Mouse (Mus musculus): ENCODE results near the gene Gramd1b. TPM values are rescaled to one million over a fixed set of nuclear protein-coding genes. Genes with fewer than 3 reads are reported as not detected.

Gramd1b gene
- polyA plus RNA-seq, 1 experiment from 2014 or later, result 5.8 TPM

- DNase-seq (ENCODE audit: low read depth, low spot score), result no peak
- CTCF ChIA-PET, result interaction anchor here (1.3 kb wide), 1 partner anchor 10 kb away, joined by 3 read pairs; no protein-coding TSS in a partner anchor
- POLR2A ChIA-PET, result no interaction called here
- no peak for TF ChIP-seq CTCF (IDR thresholded peaks at IDR 0.05)
- no peak for ATAC-seq
- H3K27me3 ChIP-seq, result no peaks in the 10 kb centered on the region
- in situ Hi-C loops (cut with MboI; ENCODE audit: low pct_unique_long_range_greater_than_20kb), result loop anchor here (25.0 kb wide), 1 partner anchor 836 kb away; the partner anchor contains the start of gene Olfr957
Measured at GRCm38 (mm10) chr9:40348714-40349233, 182.4 kb downstream of the Gramd1b start.

DNA sequence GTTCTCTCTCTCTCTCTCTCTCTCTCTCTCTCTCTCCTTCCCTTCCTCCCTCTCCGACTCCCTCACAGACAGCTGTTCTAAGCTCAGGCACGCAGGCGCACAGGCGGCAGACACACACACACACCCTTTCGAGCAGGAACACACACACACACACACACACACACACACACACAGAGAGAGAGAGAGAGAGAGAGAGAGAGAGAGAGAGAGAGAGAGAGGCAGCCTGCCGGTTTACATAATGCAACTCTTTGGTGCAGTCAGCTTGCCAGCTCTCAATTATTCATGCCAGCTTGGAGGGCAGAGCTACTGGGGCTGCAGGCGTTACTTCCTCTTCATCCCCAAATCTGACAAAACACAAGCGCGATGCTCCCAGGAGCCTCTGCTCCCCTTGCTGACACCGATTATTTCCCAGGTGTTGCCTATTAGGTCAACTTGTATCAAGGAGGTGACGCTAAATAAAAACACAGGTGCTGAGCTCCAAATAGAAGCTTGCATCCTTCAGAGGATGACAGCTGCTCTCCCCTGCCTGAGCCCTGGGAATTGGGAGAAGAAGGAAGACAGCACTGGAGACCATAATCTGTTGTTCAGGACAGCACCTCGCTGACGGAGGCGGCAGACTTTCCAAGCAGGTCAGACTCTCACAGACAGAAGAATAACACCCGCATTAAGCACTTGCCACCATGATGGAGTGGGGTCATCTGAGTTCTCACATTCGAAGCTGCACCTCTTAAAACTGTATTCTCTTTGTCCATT, 184.8 kb downstream of the Gramd1b start:
- ChIA-PET POLR2A (no interaction called here), CTCF (interaction anchor here (1.2 to 1.6 kb wide), 4 partner anchors 12 to 118 kb away, joined by 3 to 5 read pairs (median 4); no protein-coding TSS in a partner anchor)
- TF ChIP-seq CTCF (IDR thresholded peaks at IDR 0.05), result no peak
- ATAC-seq (no peak), DNase-seq (ENCODE audit: low read depth, low spot score) (no peak)
- no peaks in the 10 kb centered on the region for H3K27me3 ChIP-seq
- in situ Hi-C loops (cut with MboI; ENCODE audit: low pct_unique_long_range_greater_than_20kb), result loop anchor here (25.0 kb wide), 1 partner anchor 834 kb away; the partner anchor contains the start of gene Olfr957

DNA sequence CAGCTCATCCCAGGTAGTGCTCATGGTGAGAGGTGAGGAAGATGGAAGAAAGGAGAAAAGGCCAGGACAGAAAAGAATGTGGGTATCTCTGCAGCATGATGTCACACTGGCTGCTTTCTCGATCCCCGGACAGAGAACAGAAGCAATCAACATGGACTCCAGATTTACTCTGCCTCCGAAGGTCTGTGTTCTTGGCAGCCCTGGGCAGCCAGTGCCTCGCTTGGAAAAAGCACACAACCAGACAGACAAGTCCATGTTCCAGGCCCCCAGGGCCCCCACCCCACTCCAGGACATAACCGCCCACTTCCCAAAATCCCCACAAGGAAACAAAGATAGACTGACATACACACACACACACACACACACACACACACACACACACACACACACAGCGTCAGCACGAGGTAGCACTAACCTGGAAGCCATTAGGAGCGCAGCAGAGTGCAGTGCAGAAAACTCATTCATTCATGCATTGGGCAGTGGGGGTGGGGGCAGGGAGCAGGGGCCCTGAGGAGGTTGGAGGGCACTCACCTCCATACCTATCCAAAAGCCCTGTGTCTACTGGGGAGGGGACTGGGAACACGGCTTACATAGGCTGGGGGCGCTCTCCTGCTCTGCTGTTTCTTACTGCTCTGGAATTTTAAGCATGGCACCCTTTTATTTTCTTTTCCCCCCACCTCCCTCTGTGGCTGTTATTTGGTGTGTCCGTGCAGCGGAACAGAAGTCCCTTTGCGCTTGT, 185.5 kb downstream of the Gramd1b start:
- no peak for ATAC-seq
- DNase-seq (ENCODE audit: low read depth, low spot score), result no peak
- ChIA-PET POLR2A (no interaction called here), CTCF (interaction anchor here (1.2 to 2.5 kb wide), 3 partner anchors 12 to 118 kb away, joined by 3 to 10 read pairs (median 4); no protein-coding TSS in a partner anchor)
- in situ Hi-C loops (cut with MboI; ENCODE audit: low pct_unique_long_range_greater_than_20kb), result loop anchor here (25.0 kb wide), 1 partner anchor 833 kb away; the partner anchor contains the start of gene Olfr957
- no peaks in the 10 kb centered on the region for H3K27me3 ChIP-seq
- TF ChIP-seq CTCF (IDR thresholded peaks at IDR 0.05), result no peak

DNA sequence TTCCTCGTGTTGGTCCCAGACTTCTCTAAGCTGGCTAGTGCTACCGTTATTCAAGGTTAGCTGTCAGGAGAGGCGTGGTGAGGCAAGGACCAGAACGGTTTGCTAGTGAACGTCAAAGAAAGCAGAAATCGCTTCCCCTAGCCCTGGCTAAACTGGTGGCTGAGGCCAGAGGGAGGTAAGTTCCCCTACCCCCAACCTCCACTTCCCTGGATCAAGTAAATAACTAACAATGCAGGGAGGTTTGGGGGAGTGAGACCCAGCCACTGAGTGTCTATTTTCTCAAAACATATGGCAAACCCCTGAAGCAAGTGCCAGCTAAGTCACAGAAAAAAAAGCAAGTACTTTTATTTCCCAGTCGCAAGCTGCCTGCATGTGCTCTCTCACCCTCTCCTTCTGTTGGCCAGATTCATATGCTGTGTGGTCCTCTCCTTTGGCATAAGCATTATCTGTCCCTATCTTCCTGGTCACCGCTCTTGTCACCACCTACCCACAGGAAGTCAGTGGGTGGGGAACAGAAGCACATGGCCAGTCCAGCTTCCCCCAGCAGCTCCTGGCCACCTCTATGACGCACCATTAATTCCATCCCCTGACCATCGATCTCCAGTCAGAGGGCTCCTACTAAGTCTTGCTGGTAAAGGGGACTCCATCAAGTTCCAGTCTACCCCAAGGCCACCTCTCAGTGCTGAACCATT, 186.2 kb downstream of the Gramd1b start:
- DNase-seq (ENCODE audit: low read depth, low spot score) (no peak), ATAC-seq (no peak)
- in situ Hi-C loops (cut with MboI; ENCODE audit: low pct_unique_long_range_greater_than_20kb), result loop anchor here (25.0 kb wide), 1 partner anchor 833 kb away; the partner anchor contains the start of gene Olfr957
- TF ChIP-seq CTCF (IDR thresholded peaks at IDR 0.05), result no peak
- ChIA-PET CTCF (interaction anchor here (1.6 to 2.5 kb wide), 2 partner anchors 12 to 114 kb away, joined by 4 to 10 read pairs; no protein-coding TSS in a partner anchor), POLR2A (no interaction called here)
- no peaks in the 10 kb centered on the region for H3K27me3 ChIP-seq

DNA sequence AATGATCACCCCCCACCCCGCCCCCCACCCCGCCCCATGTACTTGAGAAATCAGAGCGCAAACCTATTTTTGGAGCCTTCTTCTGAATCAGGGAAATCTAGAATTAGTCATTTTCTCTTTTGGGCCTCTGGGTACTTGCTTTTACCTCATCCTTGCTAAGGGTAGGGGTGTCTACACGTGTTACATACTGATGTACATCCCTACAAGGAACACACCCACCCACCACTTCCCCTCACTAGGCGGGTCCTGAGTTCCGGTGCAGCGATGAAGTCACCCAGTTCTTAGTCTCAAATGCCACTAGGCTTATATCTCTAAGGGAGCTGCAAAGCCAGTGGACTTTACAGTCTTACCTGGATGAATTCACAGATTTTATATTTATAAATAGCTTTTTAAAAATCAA, 187.4 kb downstream of the Gramd1b start:
- DNase-seq (ENCODE audit: low read depth, low spot score) (no peak), ATAC-seq (no peak)
- ChIA-PET CTCF (interaction anchor here (2.5 kb wide), 1 partner anchor 10 kb away, joined by 10 read pairs; no protein-coding TSS in a partner anchor), POLR2A (no interaction called here)
- in situ Hi-C loops (cut with MboI; ENCODE audit: low pct_unique_long_range_greater_than_20kb), result loop anchor here (25.0 kb wide), 1 partner anchor 832 kb away; the partner anchor contains the start of gene Olfr957
- no peaks in the 10 kb centered on the region for H3K27me3 ChIP-seq
- TF ChIP-seq CTCF (IDR thresholded peaks at IDR 0.05), result no peak

GRCm38 (mm10) chr9:40343053-40343652, 188.0 kb downstream of the Gramd1b start:
- ATAC-seq, result no peak
- POLR2A ChIA-PET, result no interaction called here
- TF ChIP-seq CTCF (IDR thresholded peaks at IDR 0.05), result no peak
- CTCF ChIA-PET, result interaction anchor here (2.5 kb wide), 1 partner anchor 10 kb away, joined by 10 read pairs; no protein-coding TSS in a partner anchor
- in situ Hi-C loops (cut with MboI; ENCODE audit: low pct_unique_long_range_greater_than_20kb), result loop anchor here (25.0 kb wide), 1 partner anchor 831 kb away; the partner anchor contains the start of gene Olfr957
- no peak for DNase-seq (ENCODE audit: low read depth, low spot score)
- H3K27me3 ChIP-seq, result no peaks in the 10 kb centered on the region

DNA sequence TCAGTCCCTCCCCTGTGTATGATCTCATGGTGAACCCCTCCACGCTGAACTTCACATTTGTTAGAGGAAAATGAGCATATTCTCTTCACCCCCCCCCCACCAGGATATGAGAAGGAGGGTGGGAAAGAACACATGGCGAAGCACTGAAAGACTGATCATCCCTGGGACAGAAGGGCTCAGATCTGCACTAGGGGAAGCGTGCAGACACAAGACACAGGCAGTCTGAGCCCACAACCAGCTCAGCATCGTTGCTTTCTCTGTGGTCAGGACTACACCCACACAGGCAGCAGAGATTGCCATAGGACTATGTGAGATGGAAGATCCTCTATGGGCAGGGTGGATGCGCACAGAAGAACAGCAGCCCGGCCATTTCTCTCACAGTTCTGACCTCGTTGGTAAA, 189.1 kb downstream of the Gramd1b start:
- TF ChIP-seq CTCF (IDR thresholded peaks at IDR 0.05), result no peak
- CTCF ChIA-PET, result interaction anchor here (1.2 to 3.1 kb wide), 3 partner anchors 9 to 138 kb away, joined by 3 to 7 read pairs (median 3); no protein-coding TSS in a partner anchor
- ATAC-seq (no peak), DNase-seq (ENCODE audit: low read depth, low spot score) (no peak)
- in situ Hi-C loops (cut with MboI; ENCODE audit: low pct_unique_long_range_greater_than_20kb), result loop anchor here (25.0 kb wide), 1 partner anchor 830 kb away; the partner anchor contains the start of gene Olfr957
- POLR2A ChIA-PET, result no interaction called here
- no peaks in the 10 kb centered on the region for H3K27me3 ChIP-seq

DNA sequence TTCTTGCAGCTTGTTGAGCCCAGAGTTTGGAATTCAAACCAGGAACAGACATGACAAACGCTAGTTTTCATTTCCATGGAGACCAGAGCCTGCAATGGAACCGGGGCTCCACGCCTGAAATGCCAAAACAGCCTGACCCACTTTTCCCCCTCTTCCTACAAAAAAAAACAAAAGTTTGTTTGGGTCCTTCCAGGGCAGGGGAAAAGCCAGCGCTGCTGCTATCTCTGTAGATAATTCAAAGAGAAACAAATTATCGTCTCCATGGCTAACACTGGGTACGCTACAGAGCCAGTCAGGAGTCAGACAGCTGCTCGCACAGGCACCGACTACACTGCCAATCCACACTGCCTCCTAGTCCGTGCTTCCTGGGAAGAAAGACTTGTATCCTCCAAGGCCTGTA, 191.6 kb downstream of the Gramd1b start:
- no peak for DNase-seq (ENCODE audit: low read depth, low spot score)

GRCm38 (mm10) chr9:40337131-40337820, 193.9 kb downstream of the Gramd1b start:
- CTCF ChIA-PET, result interaction anchor here (2.2 kb wide), 1 partner anchor 109 kb away, joined by 10 read pairs; no protein-coding TSS in a partner anchor
- ATAC-seq (peak; percentile 24), DNase-seq (ENCODE audit: low read depth, low spot score) (no peak)
- TF ChIP-seq CTCF (IDR thresholded peaks at IDR 0.05), result no peak
- POLR2A ChIA-PET, result no interaction called here
- in situ Hi-C loops (cut with MboI; ENCODE audit: low pct_unique_long_range_greater_than_20kb), result loop anchor here (5.0 to 25.0 kb wide), 2 partner anchors 140 to 825 kb away; partner anchors contain the start of gene Olfr957
- H3K27me3 ChIP-seq, result no peaks in the 10 kb centered on the region

More for the DNA sequence above, 191.6 kb downstream of the Gramd1b start:
- no peaks in the 10 kb centered on the region for H3K27me3 ChIP-seq
- no peak for ATAC-seq
- CTCF ChIA-PET, result interaction anchor here (1.4 to 3.1 kb wide), 3 partner anchors 9 to 11 kb away, joined by 3 to 7 read pairs (median 6); no protein-coding TSS in a partner anchor
- POLR2A ChIA-PET, result no interaction called here
- in situ Hi-C loops (cut with MboI; ENCODE audit: low pct_unique_long_range_greater_than_20kb), result loop anchor here (5.0 to 25.0 kb wide), 2 partner anchors 138 to 827 kb away; partner anchors contain the start of gene Olfr957
- no peak for TF ChIP-seq CTCF (IDR thresholded peaks at IDR 0.05)
